Mouse (Mus musculus): Measurements from ENCODE around the gene Ncmap. TPM values are rescaled to one million over a fixed set of nuclear protein-coding genes. Genes with fewer than 3 reads are reported as not detected.

Ncmap gene
- total RNA-seq (2021): 10 to 100 TPM in 1 of 2 experiments, 1 to 10 TPM in 1; 9.8 to 16.8 TPM
- long read RNA-seq, experiment 1, partial matches to known transcripts: 10 of 13 reads
- long read RNA-seq, experiment 1, other reads (novel, unspliced or antisense): 3 of 13 reads
- long read RNA-seq, experiment 2, partial matches to known transcripts: 22 of 26 reads
- long read RNA-seq, experiment 2, other reads (novel, unspliced or antisense): 4 of 26 reads

GRCm38 (mm10) chr4:135397991-135398390 is at the start of gene Ncmap:
TSS of gene Ncmap (minus strand) at chr4:135398227.
- no peak for DNase-seq

GRCm38 (mm10) chr4:135442473-135442872 is 44.4 kb upstream of the Ncmap start:
- no peak for DNase-seq

DNA sequence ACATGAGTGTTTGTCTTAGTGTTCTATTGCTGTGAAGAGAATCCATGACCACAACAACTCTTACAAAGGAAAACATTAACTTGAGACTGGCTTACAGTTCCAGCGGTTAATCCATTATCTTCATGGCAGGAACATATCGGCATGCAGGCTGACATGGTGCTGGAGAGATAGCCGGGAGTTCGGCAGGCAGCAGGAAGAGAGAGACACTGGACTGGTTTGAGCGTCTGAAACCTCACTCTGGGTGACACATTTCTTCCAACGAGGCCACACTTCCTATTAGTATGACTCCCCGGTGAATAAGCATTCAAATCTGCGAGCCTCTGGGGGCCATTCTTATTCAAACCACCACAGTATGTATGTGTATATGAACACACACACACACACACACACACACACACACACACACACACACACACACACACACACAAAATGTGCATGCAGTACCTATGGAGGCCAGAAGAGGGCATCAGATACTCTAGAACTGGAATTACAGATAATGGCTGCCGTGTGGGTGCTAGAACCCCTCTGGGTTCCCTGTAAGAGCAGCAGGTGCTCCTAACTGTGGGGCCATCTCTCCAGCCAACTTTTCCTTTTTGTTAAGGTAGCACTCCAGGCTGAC is 42.0 kb upstream of the Ncmap start:
- DNase-seq: no peak

- DNase-seq: peak; percentile 27
Observed at GRCm38 (mm10) chr4:135439188-135439647, 41.2 kb upstream of the Ncmap start.

DNA sequence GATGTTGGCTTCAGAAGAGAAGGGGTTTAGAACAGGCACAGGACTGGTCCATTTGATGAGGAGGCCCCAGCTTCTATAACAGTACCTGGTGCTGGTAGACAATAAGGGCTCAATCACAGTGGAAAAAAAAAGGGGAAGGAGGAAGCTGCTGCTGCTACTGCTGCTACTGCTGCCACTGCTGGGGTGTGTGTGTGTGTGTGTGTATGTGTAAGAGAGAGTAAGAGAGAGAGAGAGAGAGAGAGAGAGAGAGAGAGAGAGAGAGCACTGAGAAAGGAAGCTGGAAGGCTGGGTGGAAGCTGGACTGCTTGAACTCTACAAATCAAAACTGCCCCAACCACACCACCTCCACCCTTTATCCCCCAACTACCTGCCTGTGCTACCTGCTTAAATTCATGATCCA is 39.9 kb upstream of the Ncmap start:
- no peak for DNase-seq

DNA sequence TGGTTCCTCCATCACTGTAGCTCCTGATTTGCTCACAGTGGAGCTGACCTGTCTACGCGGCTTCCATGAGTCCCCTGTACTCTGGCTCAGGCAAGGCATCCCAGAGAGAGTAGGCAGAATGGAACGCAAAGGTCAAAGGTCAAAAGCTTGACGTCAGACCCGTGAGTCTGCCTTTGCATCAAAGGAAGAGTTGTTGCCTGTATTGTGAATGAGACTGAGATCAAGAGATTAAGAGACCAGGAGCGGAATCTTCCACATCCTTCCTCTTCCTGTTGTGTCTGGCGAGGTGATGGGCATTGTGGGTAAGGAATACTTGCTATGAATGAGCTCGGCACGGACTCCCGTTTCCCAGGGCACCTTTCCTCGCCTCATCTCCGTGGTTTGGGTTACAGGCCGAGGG is 38.3 kb upstream of the Ncmap start:
- DNase-seq: no peak

GRCm38 (mm10) chr4:135434395-135434789 is 36.4 kb upstream of the Ncmap start:
- no peak for DNase-seq

DNA sequence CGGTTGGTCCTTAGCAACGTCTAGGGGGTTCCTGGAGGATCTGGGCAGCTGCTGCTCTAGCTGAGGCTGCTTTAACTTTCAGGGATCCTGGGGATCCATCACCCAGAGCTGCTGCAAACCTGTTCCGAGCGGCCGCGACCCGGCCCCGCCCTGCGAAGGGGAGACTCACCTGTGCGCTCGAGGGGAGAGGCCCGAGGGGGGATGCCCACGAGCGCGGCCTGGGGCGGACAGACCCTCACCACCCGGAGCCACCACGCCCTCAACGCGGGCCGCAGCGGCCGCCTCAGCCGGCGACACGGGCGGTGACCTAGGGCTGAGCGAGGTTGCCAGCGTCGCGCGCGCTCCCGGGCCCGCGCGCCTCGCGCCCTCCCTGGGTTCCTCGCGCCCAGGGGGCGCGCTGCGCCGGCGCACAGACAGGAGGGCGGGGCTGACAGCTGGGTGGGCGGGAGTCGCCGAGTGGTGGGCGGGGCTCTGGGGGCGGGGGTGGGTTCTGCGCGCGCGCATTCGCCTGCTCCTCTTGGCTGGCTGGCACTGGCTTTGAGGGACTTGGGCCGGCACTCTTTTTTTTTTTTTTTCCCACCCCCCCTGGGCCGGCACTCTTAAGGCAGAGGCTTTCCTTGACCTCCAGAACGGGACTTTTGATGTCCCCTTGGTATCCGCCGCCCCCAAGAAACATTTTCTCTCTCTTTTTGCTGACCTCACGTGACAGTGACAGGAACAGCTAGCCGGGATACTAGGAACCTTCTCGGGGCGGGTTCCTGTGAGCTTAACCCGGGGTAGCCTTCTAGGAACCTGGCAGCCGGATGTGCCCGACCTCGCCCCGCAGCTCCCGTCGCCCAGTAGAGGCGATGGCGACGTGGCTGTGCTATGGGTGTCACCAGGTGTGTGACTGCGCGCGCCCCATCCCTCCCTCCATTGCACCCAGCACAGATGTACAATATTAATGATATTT is 35.7 kb upstream of the Ncmap start, which contains the start of gene Rcan3:
Rcan3 (minus strand) TSS at position 411 of the 952 bp plus-strand sequence.
- DNase-seq: peak; percentile 86

DNA sequence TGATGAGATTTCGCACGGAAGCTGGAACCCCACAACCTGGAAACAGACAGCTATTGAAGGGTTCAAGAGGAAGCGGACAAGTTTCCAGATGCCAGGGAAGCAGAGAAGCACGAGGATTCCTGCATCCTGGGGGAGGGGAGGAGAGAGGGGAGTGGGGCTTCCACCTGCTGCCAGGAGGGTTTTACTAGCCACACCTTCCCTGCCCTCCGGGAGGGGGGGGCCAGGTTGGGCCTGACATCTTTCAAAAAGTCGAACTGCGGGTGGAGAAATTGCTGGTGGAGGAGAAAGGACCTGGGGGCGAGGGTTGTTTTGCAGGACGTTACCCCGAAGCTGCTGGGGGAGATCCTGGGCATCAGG is 35.0 kb upstream of the Ncmap start:
- no peak for DNase-seq

DNA sequence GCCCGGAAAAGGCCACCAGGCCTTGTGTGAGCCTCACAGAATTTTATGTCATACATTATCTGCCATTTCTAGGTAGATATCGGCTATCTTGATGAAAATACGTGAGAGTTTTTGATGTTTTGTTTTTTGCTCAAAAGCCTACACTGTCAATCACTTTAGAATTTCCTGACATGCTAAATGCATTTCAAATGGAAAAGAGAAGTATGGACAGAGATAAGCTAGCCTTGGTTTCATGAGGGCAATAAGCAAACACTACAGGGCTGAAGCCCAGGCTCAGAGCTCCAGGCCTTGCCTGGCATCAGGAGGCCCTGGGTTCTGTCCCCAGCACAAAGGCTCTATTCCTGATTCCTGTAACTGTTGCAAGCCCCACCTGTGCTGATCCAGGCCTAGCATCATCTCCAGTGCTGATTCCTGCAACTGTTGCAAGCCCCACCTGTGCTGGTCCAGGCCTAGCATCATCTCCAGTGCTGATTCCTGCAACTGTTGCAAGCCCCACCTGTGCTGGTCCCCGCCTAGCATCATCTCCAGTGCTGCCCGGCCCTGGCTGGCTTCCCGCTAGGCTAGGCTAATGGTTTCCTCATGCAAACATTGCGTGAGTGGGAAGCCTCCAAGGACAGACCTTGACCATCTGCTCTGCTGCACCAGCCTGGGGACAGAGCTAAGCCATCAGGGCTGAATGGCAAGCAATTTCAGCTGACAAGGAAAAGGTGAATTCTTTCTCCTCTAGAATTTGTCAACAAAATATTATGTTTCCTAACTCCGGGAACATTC is 32.1 kb upstream of the Ncmap start:
- no peak for DNase-seq

DNA sequence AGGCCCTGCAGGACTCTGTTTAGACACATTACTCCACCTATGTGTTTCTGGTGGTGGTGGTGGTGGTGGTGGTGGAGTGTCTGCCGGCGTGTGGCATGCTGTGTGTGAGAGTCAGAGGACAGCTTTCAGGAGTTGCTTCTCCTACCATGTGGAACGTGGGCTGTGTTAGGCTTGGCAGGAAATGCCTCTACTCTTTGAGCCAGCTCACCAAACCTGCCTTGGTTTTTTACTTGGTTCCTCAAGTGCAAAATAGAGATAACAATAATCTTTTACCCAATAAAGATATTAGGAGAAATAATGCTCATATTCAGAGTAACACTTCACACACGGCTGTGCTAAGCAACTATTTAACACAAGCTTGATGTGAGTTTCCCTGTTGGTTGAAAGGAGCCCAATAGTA is 31.4 kb upstream of the Ncmap start:
- DNase-seq: no peak

DNA sequence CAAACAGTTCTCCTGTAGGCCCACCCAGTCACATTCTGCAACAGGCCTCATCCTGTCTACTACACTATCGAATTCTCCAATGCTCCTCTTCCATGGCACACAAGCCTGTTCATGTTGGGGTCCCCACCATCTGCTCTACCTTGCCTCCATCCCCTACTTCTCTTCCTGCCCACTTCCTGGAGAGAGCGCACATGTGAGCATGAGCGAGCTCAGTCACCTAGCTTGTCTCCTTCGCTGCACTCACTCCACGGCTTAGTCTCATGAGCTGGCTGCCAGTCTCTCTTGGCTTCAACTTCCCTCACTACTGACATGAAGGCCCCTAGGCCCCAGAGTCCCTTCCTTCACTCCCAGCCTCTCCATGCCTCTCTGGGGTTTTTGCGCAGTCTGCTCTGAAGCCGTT is 28.6 kb upstream of the Ncmap start:
- no peak for DNase-seq

DNA sequence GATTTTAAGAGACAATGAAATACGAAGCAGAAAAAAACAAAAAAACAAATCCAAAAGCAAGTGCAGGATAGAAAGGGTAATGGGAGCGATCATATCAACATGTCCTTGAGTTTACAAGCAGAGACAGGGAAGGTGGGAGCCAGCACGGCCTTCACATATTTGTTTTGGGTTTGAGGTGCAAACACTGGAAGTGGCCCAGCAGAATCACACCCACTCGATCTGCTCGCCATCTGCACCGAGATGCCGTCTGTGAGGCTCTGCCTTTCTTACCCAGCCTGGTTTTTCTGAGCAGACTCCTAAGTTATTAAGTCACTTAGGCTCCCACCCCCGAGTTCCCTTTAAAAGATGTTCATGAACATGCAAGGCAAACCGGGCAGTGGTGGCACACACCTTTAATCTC is 27.6 kb upstream of the Ncmap start:
- no peak for DNase-seq

- no peak for DNase-seq
Observed at GRCm38 (mm10) chr4:135420961-135421360, 22.9 kb upstream of the Ncmap start.

- DNase-seq: no peak
Observed at GRCm38 (mm10) chr4:135420416-135420815, 22.4 kb upstream of the Ncmap start.

DNA sequence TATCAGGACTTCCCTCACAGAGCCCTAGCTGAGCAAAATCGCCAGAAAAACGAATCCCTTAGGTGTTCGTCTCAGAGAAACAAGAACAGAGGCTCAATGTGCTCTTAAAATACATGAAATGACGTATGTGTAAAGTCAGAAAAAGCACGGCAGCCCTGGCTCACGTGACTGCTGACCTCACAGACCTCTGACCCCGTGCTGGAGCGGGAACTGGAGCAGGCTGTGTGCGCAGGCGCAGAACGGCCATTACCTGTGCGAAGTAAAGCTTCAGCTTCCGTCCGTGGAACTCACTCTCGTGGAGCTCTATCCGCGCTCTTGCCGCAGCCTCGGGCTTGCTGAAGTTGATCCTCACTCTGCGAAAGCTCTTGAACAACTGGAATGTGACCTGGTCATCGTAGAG is 22.0 kb upstream of the Ncmap start:
- DNase-seq: no peak

DNA sequence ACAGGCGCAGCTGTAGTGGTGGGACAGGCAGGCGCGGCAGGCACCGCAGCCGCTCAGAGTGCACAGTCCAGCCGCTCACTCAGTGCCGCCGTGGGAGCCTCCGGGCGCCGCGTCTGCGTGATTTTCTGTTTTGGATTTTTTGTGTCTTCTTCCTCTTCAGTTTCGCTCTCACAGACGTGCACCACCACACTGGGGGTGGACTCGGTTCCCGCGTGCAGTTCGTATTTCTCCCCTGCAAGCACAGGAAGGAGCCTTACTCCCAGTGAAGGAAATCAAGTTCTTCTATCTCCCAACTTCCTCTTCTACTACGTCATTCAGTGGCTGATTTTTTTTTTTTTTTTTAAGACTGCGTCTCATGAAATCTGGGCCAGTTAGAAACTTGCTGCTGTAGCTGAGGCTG is 18.3 kb upstream of the Ncmap start:
- no peak for DNase-seq

GRCm38 (mm10) chr4:135413491-135413890 is 15.5 kb upstream of the Ncmap start:
- no peak for DNase-seq

DNA sequence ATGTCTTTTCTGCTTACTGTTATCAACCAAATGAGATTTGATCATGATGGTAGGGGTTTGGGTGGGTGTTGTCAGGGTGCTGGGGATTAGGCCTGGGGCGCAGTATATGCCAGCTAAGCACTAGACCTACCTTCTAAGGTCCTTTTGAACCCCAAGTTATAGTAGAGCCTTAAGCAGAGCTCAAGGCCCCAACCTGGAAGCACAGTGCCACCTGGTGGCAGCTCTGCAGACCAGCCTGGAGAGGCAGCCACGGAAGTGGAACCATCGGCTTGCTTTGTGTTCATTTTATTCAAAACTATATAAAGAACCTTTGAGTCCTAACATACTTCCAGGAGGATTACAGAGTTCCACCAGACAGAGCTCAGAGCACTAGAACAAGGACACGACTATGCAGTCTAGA is 13.6 kb upstream of the Ncmap start:
- peak; percentile 73 for DNase-seq

DNA sequence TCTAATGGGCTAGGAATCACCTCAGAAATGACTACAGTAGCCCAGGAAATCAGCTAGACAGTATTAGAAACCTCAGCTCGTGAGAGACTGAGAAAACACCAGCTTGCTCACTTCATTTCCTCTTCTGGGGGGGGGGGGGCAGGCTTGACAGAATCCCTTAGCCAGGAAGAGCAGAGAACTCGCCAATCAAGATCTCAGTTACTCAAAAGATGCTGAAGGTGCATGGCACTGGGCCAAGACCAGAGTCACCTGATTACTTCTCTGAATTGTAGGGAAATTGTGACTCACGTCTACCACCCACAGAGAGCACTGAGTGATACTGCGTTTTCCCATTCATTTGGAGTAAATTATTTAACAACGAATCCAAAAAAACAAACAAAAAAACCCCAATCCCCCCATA is 8.2 kb upstream of the Ncmap start:
- DNase-seq: no peak

GRCm38 (mm10) chr4:135404916-135405315 is 6.9 kb upstream of the Ncmap start:
- no peak for DNase-seq

DNA sequence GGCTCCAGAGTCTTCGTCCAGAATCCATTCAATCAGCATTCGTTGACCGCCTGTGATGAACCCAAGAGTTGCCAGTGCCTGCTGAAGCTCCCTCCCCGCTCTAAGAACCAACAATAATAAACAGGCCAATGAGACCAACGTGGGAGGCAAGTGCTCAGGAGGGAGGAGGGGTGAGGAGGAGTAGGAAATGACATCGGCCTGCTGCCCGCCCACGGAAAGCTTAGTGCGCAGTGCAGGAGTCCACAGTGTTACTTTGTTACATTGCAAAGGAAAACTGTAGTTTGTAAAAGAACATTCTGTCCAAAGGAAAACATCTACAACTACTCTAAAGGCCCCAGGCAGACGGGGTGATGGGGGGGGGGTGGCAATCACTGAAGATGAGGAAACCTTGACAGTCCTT is 6.0 kb upstream of the Ncmap start:
- DNase-seq: no peak
